Mouse (Mus musculus) intestine, embryonic 15.5 days (tissue): ENCODE measurements around the gene 9130204L05Rik. TPM values are rescaled to one million over a fixed set of nuclear protein-coding genes. Genes with fewer than 3 reads are reported as not detected.

ENCODE experiments used
- ATAC-seq: fragments of 200-750 bp; cut with Nextera tagmentation; 2 replicates; pipeline ENCODE4 v1.8.0; 2017; ENCODE audit warnings: moderate TSS enrichment, moderate library complexity
- H3K27ac ChIP-seq: fragments of 300-500 bp; sonication (generic); 2 replicates; pipeline ENCODE4 v1.5.1; 2015; ENCODE audit warnings: mild to moderate bottlenecking, inconsistent platforms
- H3K27me3 ChIP-seq: fragments of 300-500 bp; sonication (generic); replicated peaks from 2 replicates; pipeline ENCODE4 v1.6.1; 2015; ENCODE audit warnings: inconsistent platforms
- H3K36me3 ChIP-seq: fragments of 300-500 bp; sonication (generic); 2 replicates; pipeline ENCODE4 v1.6.1; 2015; ENCODE audit warnings: inconsistent platforms
- H3K4me1 ChIP-seq: fragments of 300-500 bp; sonication (generic); replicated peaks from 2 replicates; pipeline ENCODE4 v1.6.1; 2015; ENCODE audit warnings: inconsistent platforms
- H3K4me2 ChIP-seq: fragments of 300-500 bp; sonication (generic); replicated peaks from 2 replicates; pipeline ENCODE4 v1.6.1; 2015; ENCODE audit warnings: mild to moderate bottlenecking, inconsistent platforms
- H3K4me3 ChIP-seq: fragments of 300-500 bp; sonication (generic); replicated peaks from 2 replicates; pipeline ENCODE4 v1.5.1; 2015; ENCODE audit warnings: inconsistent platforms
- H3K9ac ChIP-seq: fragments of 300-500 bp; sonication (generic); 2 replicates; pipeline ENCODE4 v1.6.1; 2015; ENCODE audit warnings: inconsistent platforms
- H3K9me3 ChIP-seq: fragments of 300-500 bp; sonication (generic); 2 replicates; pipeline ENCODE4 v1.6.1; 2016; ENCODE audit warnings: inconsistent platforms
- WGBS: fragments of 180-500 bp; shearing (Covaris S2); methylation state at CpG from one replicate; pipeline ENCODE4 v1.1.7; 2015; 5-methylcytosine and 5-hydroxymethylcytosine counted together
- polyA plus RNA-seq: library from polyadenylated mRNA; unstranded; fragments of >200 nt; fragmentation: Nextera tagmentation; extraction: Ambion mirVana; gene quantifications from 2 replicates; pipeline ENCODE4 v1.2.1, GENCODE M21; 2015

Gene 9130204L05Rik
- polyA plus RNA-seq = not detected in 2 replicates

DNA sequence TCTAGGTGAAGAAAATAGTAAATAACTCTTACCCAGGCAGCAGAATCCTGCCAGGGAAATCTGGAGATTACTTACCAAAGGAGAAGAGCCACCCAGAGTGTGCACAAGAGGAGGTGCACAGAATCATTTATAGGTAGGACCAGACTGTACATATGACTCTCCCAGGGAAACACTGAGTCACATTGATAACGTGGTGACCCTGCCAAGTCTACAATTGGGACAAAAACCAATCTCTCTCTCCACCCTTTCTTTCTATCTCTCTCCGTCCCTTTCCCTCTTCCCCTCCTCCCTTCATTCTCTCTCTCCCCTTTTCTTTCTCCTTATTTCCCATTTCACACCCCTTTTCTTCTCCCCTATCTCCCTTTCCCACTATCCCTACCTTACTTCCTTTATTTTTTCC, at the start of gene 9130204L05Rik:
TSS of gene 9130204L05Rik (minus strand) at position 101 of the 400 bp plus-strand sequence.
- no peak within 1 kb of the TSS for H3K27ac ChIP-seq
- 56% methylated on average over 2 of the region's 2 CpGs for WGBS
- no peaks in the 10 kb centered on the region for H3K27me3 ChIP-seq
- no peak within 1 kb of the TSS for H3K4me3 ChIP-seq
- ATAC-seq = no peak
- no peaks in the 10 kb centered on the region for H3K36me3 ChIP-seq
- no peaks in the 10 kb centered on the region for H3K9me3 ChIP-seq
- H3K4me1 ChIP-seq = no peaks in the 10 kb centered on the region
- H3K4me2 ChIP-seq = no peak within 1 kb of the TSS
- H3K9ac ChIP-seq = no peak within 1 kb of the TSS

DNA sequence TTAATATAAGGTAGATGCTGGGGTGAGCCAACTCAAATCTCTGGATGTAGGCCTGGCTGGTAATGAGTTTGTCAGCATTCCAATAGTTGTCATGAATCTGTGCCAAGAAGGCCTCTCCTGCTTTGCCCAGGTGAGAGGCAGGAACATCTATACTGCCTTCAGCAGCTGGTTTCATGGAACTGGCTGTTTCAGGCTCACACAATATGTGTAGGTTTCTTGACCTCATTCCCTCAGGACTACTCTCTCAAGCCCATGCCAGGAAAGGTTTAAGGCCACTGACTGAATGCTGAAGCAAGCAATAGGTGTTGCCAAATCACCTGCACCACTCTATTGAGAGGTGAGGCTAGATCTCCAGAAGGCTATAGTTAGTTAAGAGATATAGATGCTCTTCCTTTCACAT, 18.1 kb upstream of the 9130204L05Rik start:
- Histone ChIP-seq H3K4me3 (no peak overlapping the region), H3K36me3 (no peaks in the 10 kb centered on the region), H3K9ac (no peak overlapping the region), H3K27ac (no peak overlapping the region), H3K4me1 (no peaks in the 10 kb centered on the region), H3K4me2 (no peak overlapping the region), H3K27me3 (no peaks in the 10 kb centered on the region), H3K9me3 (no peaks in the 10 kb centered on the region)
- no peak for ATAC-seq

GRCm38 (mm10) chr3:91059211-91059610, 31.4 kb downstream of the 9130204L05Rik start:
- no peak overlapping the region for H3K9ac ChIP-seq
- ATAC-seq = no peak
- no peak overlapping the region for H3K4me3 ChIP-seq
- no peaks in the 10 kb centered on the region for H3K4me1 ChIP-seq
- WGBS = 3% methylated on average over 1 of the region's 1 CpGs
- no peaks in the 10 kb centered on the region for H3K27me3 ChIP-seq
- H3K27ac ChIP-seq = no peak overlapping the region
- H3K9me3 ChIP-seq = no peaks in the 10 kb centered on the region
- H3K4me2 ChIP-seq = no peak overlapping the region
- no peaks in the 10 kb centered on the region for H3K36me3 ChIP-seq

- 16% methylated on average over 1 of the region's 1 CpGs for WGBS
- ATAC-seq = no peak
- Histone ChIP-seq H3K9me3 (no peaks in the 10 kb centered on the region), H3K27me3 (no peaks in the 10 kb centered on the region), H3K27ac (no peak overlapping the region), H3K4me3 (no peak overlapping the region), H3K9ac (no peak overlapping the region), H3K36me3 (no peaks in the 10 kb centered on the region), H3K4me2 (no peak overlapping the region), H3K4me1 (no peaks in the 10 kb centered on the region)
Measured at GRCm38 (mm10) chr3:91052654-91053053, 37.9 kb downstream of the 9130204L05Rik start.
